Mouse (Mus musculus) limb, embryonic 10.5 days (tissue): Measurements from ENCODE around the gene Atg5. TPM values are rescaled to one million over a fixed set of nuclear protein-coding genes. Genes with fewer than 3 reads are reported as not detected.

ENCODE experiments used
- microRNA counts: library from miRNA; unstranded; fragments of <30 nt; microRNA quantifications from one replicate; lab custom pipeline; 2017
- microRNA-seq: library from miRNA; unstranded; fragments of <30 nt; microRNA quantifications from one replicate; pipeline ENCODE4, GENCODE M21; 2017
- polyA plus RNA-seq: library from polyadenylated mRNA; unstranded; fragments of >200 nt; fragmentation: Nextera tagmentation; extraction: Ambion mirVana; gene quantifications from 2 replicates; pipeline ENCODE4 v1.2.1, GENCODE M21; 2016

The Atg5 gene
- polyA plus RNA-seq, 1 experiment from 2014 or later: 58.5 TPM

MicroRNAs encoded within 50 kb of the gene (microRNA counts, 519-probe panel; counts per million panel counts)
- microRNA mmu-miR-1929 (lab: Ali Mortazavi, UCI): 684 counts per million, percentile 72 among the panel's probes with 10 or more counts

Small RNA genes within 50 kb of the gene (microRNA-seq; reads per million reads assigned to microRNA genes)
- gene Mir1929: 1.2 reads per million

Other genes with a start within 250 kb of the Atg5 start
- gene Crybg1, start 119.5 kb upstream of the Atg5 start, polyA plus RNA-seq: 0.35 and 0.43 TPM in 2 replicates